ENCODE assay signal across 9 mouse cellular contexts in genomic region chr6:73428618-73429336, GRCm38 (mm10). TPM values are rescaled to one million over a fixed set of nuclear protein-coding genes. Genes with fewer than 3 reads are reported as not detected.
DNase-seq lines count a peak whose midpoint lies in the region; ATAC-seq and TF ChIP-seq lines count a peak whose summit lies in the region.
"Had no signal": no experiment of that assay in that cellular context is flagged by ENCODE, and none has a peak within 500 bp of the region (broad histone marks: within the 10 kb centered on the region; RNA-seq: fewer than 3 reads in every experiment).

No protein-coding gene starts in this region.

- DNase-seq in embryo, embryonic 10 days (ENCODE audit: low spot score), result peak; percentile 11
- no peak for DNase-seq in embryo, embryonic 9.5 days (ENCODE audit: extremely low spot score)
- peak; percentile 68 for DNase-seq in brain, adult 2 months (ENCODE audit: low read depth, low spot score)
- DNase-seq in limb, embryonic 14.5 days (ENCODE audit: low spot score), result peak; percentile 9
- DNase-seq in ovary, postnatal 36 days (ENCODE audit: low spot score), result no peak
- no peak for DNase-seq in B cell, adult 2 months
- no peak for DNase-seq in frontal cortex, postnatal 14 days (ENCODE audit: low spot score in 2 of 2)
- DNase-seq: liver had no signal

- WGBS in embryonic facial prominence, embryonic 15.5 days, result 19% methylated on average over 14 of the region's 14 CpGs
- 13% methylated on average over 14 of the region's 14 CpGs for WGBS in limb, embryonic 14.5 days

- no peak overlapping the region for H3K27ac ChIP-seq in embryonic facial prominence, embryonic 15.5 days (replicated peaks)
- H3K27ac ChIP-seq in limb, embryonic 14.5 days (replicated peaks; ENCODE audit: low read depth, low read length), result 0 out of 2 replicates have a peak overlapping the region, but pooled peaks have one; percentile 19

- H3K36me3 ChIP-seq in embryonic facial prominence, embryonic 15.5 days, result no peaks in the 10 kb centered on the region
- no peaks in the 10 kb centered on the region for H3K36me3 ChIP-seq in limb, embryonic 14.5 days (ENCODE audit: control insufficient read depth, insufficient read depth, low read length)

- peaks cover 8% of the 10 kb centered on the region; the same call in 1 of the 2 replicates for H3K4me1 ChIP-seq in embryonic facial prominence, embryonic 15.5 days
- H3K4me1 ChIP-seq in limb, embryonic 14.5 days (ENCODE audit: control insufficient read depth, insufficient read depth, low read length), result peaks cover 14% of the 10 kb centered on the region

- ATAC-seq in embryonic facial prominence, embryonic 15.5 days (ENCODE audit: insufficient number of reproducible peaks, low FRiP score, low TSS enrichment, low read depth), result no peak
- ATAC-seq in limb, embryonic 14.5 days (ENCODE audit: low FRiP score, low read depth), result peak; percentile 50; the same call in 1 of the 2 replicates

- no peak for TF ChIP-seq POLR2A in limb, embryonic 14.5 days (IDR thresholded peaks at IDR 0.05; ENCODE audit: borderline replicate concordance, extremely low read depth, insufficient read depth, insufficient read length)

- no peaks in the 10 kb centered on the region for H3K27me3 ChIP-seq in embryonic facial prominence, embryonic 15.5 days
- no peaks in the 10 kb centered on the region for H3K27me3 ChIP-seq in limb, embryonic 14.5 days (ENCODE audit: control insufficient read depth, insufficient read depth, low read length)

- H3K9me3 ChIP-seq in embryonic facial prominence, embryonic 15.5 days (replicated peaks), result no peaks in the 10 kb centered on the region
- no peaks in the 10 kb centered on the region for H3K9me3 ChIP-seq in limb, embryonic 14.5 days (ENCODE audit: control insufficient read depth, low read length)

- H3K4me3 ChIP-seq in embryonic facial prominence, embryonic 15.5 days (replicated peaks), result no peak overlapping the region
- peak overlapping the region; percentile 13; the same call in 1 of the 2 replicates for H3K4me3 ChIP-seq in limb, embryonic 14.5 days (replicated peaks; ENCODE audit: low read length)

- H3K4me2 ChIP-seq in embryonic facial prominence, embryonic 15.5 days (replicated peaks), result 0 out of 2 replicates have a peak overlapping the region, but pooled peaks have one; percentile 4
- H3K4me2 ChIP-seq in limb, embryonic 14.5 days (replicated peaks; ENCODE audit: low read depth, low read length, severe bottlenecking), result peak overlapping the region; percentile 34

- no peak overlapping the region for H3K9ac ChIP-seq in embryonic facial prominence, embryonic 15.5 days
- peak overlapping the region; percentile 34; the same call in 1 of the 2 replicates for H3K9ac ChIP-seq in limb, embryonic 14.5 days (ENCODE audit: low read depth, low read length, severe bottlenecking)

RNA-seq across cellular contexts. Expression of gene 4931417E11Rik, which starts 40.7 kb away (rescaled TPM):
- not detected in 2 replicates for polyA plus RNA-seq in embryonic facial prominence, embryonic 15.5 days (2015; fragmentation: Nextera tagmentation; extraction: Ambion mirVana)
- not detected in 2 replicates for polyA plus RNA-seq in limb, embryonic 14.5 days (2012; rRNA removed)
- not detected in 2 replicates for polyA plus RNA-seq in limb, embryonic 14.5 days (2014; fragmentation: Nextera tagmentation; extraction: Ambion mirVana)

Comparison
In these comparisons a context has a peak if more than half of its experiments do, and no peak if none do; other contexts are left out.
1. DNase-seq: peak in embryo, embryonic 10 days (single experiment), brain, adult 2 months (single experiment) and limb, embryonic 14.5 days (single experiment); none in embryo, embryonic 9.5 days (single experiment), ovary, postnatal 36 days (single experiment), B cell, adult 2 months (0 of 2) and frontal cortex, postnatal 14 days (0 of 2).